Mouse (Mus musculus): ENCODE measurements around the gene Wfdc21.

DNA sequence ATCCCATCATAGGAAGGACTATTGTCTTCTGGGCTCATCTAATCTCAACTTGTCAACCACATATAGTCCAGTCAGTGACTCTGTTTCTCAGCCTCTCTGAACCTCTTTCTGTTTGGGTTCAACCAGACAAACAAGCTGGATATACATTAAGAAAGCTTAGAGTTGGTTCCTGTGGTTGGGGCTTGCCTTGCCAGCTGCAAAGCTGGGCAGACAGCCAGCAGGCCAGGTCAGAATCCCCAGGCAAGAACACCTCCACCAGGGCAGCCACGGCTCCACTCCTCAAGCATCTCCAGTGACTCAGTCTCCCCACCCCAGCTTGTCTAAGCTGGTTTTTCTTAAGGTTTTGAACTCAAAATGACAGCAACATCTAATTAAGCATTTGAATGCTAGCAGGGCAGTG, 34.1 kb upstream of the Wfdc21 start:
- no peak for TF ChIP-seq CTCF (IDR thresholded peaks at IDR 0.05; ENCODE audit: borderline replicate concordance, extremely low read depth, insufficient read depth, insufficient read length)
- TF ChIP-seq POLR2A (IDR thresholded peaks at IDR 0.05; ENCODE audit: borderline replicate concordance, extremely low read depth, insufficient read depth, insufficient read length, poor library complexity, severe bottlenecking) = no peak

All from brain, embryonic 14.5 days (tissue).